Mouse (Mus musculus): ENCODE measurements at regions not wholly inside any gene's neighbourhood (a gene's known extent, or its start where the extent isn't known, plus 50 kb on each side); places are given as distances from the start of the nearest gene placed in this dataset.
A peak's percentile ranks its signal among the peaks of the same experiment; 100 is the strongest.

DNA sequence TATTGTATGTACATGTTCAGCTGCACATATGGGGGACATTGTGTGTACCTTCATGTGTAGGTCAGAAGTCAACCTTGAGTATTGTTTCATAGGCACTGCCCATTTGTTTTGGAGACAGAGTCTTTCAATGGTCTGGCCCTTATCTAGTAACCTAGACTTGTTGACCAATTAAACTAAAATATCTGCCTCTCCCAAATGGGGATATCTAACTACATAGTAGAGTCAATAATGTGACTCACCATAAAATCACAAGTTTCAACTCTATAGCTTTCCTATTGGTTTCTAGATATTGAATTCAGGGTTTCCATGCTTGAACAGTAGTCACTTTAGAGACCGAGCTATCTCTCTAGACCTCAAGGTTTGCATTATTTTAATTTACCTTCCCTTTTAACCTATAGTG is 174.0 kb upstream of the Celf2 start:
- no peak for TF ChIP-seq CTCF (IDR thresholded peaks at IDR 0.05)
- no peak for TF ChIP-seq EP300 (IDR thresholded peaks at IDR 0.05)
- H3K4me3 ChIP-seq (ENCODE audit: low read depth, low read length) = no peak overlapping the region
- H3K4me2 ChIP-seq (replicated peaks; ENCODE audit: low read depth, low read length) = no peak overlapping the region
- no peaks in the 10 kb centered on the region for H3K36me3 ChIP-seq (ENCODE audit: insufficient read depth, low read length)
- H3K27ac ChIP-seq (ENCODE audit: low read length) = no peak overlapping the region
- H3K27me3 ChIP-seq (replicated peaks; ENCODE audit: insufficient read depth, low read length) = no peaks in the 10 kb centered on the region
- no peak for DNase-seq (ENCODE audit: low spot score)
- no peak for ATAC-seq
- no peaks in the 10 kb centered on the region for H3K4me1 ChIP-seq (ENCODE audit: insufficient read depth, low read depth, low read length)
- no peak overlapping the region for H3K9ac ChIP-seq (replicated peaks; ENCODE audit: low read depth)
- 97% methylated on average over 1 of the region's 1 CpGs for WGBS
- H3K9me3 ChIP-seq (ENCODE audit: low read length) = no peaks in the 10 kb centered on the region

DNA sequence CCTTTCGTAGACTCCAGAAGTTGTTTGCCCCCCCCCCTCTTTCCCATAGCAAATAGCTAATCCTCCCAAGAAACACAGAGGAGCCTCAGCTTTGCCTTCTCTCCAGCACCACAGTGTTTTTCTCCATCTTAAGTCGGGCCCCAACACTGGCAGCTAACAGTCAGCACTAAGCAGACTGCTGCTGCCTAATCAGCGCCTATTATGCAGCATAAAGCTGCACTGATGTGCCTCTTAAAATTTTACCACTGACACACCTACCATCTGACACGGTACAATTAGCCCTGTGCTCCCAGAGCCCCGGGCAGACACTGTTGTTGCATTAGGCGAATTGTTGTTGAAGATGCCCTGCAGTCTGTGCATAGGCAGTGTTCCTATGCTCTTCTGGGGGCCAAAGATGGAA is 131.5 kb upstream of the Celf2 start:
- H3K4me3 ChIP-seq (ENCODE audit: low read depth, low read length) = no peak overlapping the region
- no peak overlapping the region for H3K9ac ChIP-seq (replicated peaks; ENCODE audit: low read depth)
- H3K9me3 ChIP-seq (ENCODE audit: low read length) = no peaks in the 10 kb centered on the region
- no peak overlapping the region for H3K4me2 ChIP-seq (replicated peaks; ENCODE audit: low read depth, low read length)
- no peaks in the 10 kb centered on the region for H3K36me3 ChIP-seq (ENCODE audit: insufficient read depth, low read length)
- ATAC-seq (no peak), DNase-seq (ENCODE audit: low spot score) (no peak)
- H3K27ac ChIP-seq (ENCODE audit: low read length) = no peak overlapping the region
- H3K4me1 ChIP-seq (ENCODE audit: insufficient read depth, low read depth, low read length) = no peaks in the 10 kb centered on the region
- WGBS = 74% methylated on average over 6 of the region's 6 CpGs
- H3K27me3 ChIP-seq (replicated peaks; ENCODE audit: insufficient read depth, low read length) = no peaks in the 10 kb centered on the region
- TF ChIP-seq CTCF (IDR thresholded peaks at IDR 0.05) (no peak), EP300 (IDR thresholded peaks at IDR 0.05) (no peak)

DNA sequence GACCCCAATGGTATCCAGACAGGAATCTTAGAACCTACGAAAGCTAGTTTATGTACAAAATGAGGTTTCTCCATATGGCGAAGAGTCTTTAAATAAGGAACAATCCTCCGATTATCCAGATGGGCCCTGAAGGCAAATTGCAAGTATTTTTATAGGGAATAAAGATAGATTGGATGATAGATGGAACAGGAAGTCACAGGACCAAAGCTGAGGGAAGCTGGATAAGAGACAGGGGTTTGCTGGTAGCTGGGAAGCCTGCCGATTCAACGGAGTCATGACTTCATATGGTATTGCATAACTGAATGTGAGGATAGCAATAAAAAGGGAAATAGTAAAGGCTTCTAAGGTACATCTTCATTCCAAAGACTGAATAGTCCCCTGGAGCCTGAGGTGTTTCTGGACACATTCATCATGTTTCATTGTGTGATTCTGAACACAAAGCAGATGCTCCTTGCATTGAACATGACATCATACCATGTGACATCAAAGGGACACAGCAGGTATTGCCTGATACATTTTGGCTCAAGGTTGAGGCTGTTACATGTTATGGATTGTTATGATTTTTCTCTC is 113.4 kb upstream of the Celf2 start:
- Histone ChIP-seq H3K4me2 (replicated peaks; ENCODE audit: low read depth, low read length) (no peak overlapping the region), H3K4me3 (ENCODE audit: low read depth, low read length) (no peak overlapping the region), H3K36me3 (ENCODE audit: insufficient read depth, low read length) (no peaks in the 10 kb centered on the region), H3K9me3 (ENCODE audit: low read length) (no peaks in the 10 kb centered on the region), H3K9ac (replicated peaks; ENCODE audit: low read depth) (no peak overlapping the region), H3K27ac (ENCODE audit: low read length) (no peak overlapping the region), H3K27me3 (replicated peaks; ENCODE audit: insufficient read depth, low read length) (no peaks in the 10 kb centered on the region), H3K4me1 (ENCODE audit: insufficient read depth, low read depth, low read length) (no peaks in the 10 kb centered on the region)
- ATAC-seq (no peak), DNase-seq (ENCODE audit: low spot score) (no peak)
- no peak for TF ChIP-seq EP300 (IDR thresholded peaks at IDR 0.05)
- no peak for TF ChIP-seq CTCF (IDR thresholded peaks at IDR 0.05)
- 93% methylated on average over 5 of the region's 5 CpGs for WGBS

DNA sequence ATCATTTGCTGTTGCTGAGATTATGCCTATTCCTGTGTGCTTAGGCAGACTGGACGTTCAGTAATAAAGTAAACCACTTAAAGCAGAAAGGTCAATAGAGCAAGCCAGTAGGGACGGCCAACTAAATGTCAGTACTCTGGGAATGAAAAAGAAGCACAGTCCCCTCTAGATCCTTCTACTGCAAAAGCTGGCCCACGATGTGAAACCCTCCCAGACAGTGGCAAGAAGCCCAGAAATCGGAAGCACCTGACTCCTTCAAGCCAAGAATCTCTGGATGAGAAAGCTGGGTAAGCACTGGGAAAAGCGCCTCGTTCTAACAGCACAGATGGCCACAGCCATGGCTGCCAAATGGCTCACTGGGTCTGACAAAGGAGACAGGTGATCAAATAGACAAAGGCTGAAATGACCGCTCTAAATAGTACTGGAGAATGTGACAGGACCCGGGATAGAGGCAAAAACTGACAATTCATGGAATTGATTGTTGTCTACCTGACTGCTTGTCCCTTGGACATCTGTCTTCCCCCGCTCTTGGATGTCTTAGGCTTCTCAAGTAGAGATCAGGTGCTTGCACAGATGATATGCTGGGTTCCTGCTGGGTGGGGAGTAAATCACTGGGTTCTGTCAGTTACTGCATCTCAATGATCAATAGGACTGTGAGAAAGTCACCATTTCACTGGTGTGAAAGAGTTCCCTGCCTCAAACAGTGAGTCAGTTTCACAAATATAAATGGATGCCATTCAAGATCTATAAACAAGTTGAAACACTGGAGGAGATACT is 110.7 kb upstream of the Celf2 start:
- H3K27me3 ChIP-seq (replicated peaks; ENCODE audit: insufficient read depth, low read length) = no peaks in the 10 kb centered on the region
- no peak for TF ChIP-seq EP300 (IDR thresholded peaks at IDR 0.05)
- no peak for TF ChIP-seq CTCF (IDR thresholded peaks at IDR 0.05)
- peak; percentile 11 for DNase-seq (ENCODE audit: low spot score)
- H3K36me3 ChIP-seq (ENCODE audit: insufficient read depth, low read length) = no peaks in the 10 kb centered on the region
- no peak overlapping the region for H3K4me2 ChIP-seq (replicated peaks; ENCODE audit: low read depth, low read length)
- H3K9me3 ChIP-seq (ENCODE audit: low read length) = no peaks in the 10 kb centered on the region
- no peaks in the 10 kb centered on the region for H3K4me1 ChIP-seq (ENCODE audit: insufficient read depth, low read depth, low read length)
- no peak overlapping the region for H3K9ac ChIP-seq (replicated peaks; ENCODE audit: low read depth)
- H3K4me3 ChIP-seq (ENCODE audit: low read depth, low read length) = no peak overlapping the region
- ATAC-seq = peak; percentile 30; the same call in 1 of the 2 replicates
- no peak overlapping the region for H3K27ac ChIP-seq (ENCODE audit: low read length)
- WGBS = 47% methylated on average over 9 of the region's 9 CpGs

DNA sequence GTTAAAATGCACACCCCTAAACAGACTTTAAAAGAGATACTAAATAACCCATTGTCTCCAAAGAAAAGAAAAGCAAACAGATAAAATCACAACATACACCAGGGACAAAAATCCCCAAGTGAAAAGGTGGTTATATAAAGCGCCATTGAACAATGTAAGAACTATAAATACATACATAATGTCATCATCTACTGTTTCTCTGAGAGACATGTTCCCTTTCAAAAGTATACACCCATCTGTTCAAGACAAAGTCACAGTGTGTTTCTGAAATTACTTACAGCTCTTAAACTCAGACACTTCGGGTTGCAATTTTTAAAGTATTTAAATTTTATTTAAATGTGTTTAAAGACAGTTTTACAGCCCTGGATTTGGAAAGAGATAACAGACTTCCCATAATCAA is 68.8 kb upstream of the Celf2 start:
- no peak overlapping the region for H3K27ac ChIP-seq (ENCODE audit: low read length)
- no peak for ATAC-seq
- H3K4me2 ChIP-seq (replicated peaks; ENCODE audit: low read depth, low read length) = no peak overlapping the region
- H3K36me3 ChIP-seq (ENCODE audit: insufficient read depth, low read length) = no peaks in the 10 kb centered on the region
- H3K4me1 ChIP-seq (ENCODE audit: insufficient read depth, low read depth, low read length) = no peaks in the 10 kb centered on the region
- 77% methylated on average over 2 of the region's 2 CpGs for WGBS
- TF ChIP-seq EP300 (IDR thresholded peaks at IDR 0.05) (no peak), CTCF (IDR thresholded peaks at IDR 0.05) (no peak)
- no peaks in the 10 kb centered on the region for H3K27me3 ChIP-seq (replicated peaks; ENCODE audit: insufficient read depth, low read length)
- DNase-seq (ENCODE audit: low spot score) = no peak
- no peak overlapping the region for H3K4me3 ChIP-seq (ENCODE audit: low read depth, low read length)
- H3K9me3 ChIP-seq (ENCODE audit: low read length) = no peaks in the 10 kb centered on the region
- H3K9ac ChIP-seq (replicated peaks; ENCODE audit: low read depth) = no peak overlapping the region

Measured in lung, postnatal 0 days (tissue).